Mouse (Mus musculus) hindbrain, postnatal 0 days (tissue): ENCODE data around the gene Mex3a. TPM values are rescaled to one million over a fixed set of nuclear protein-coding genes. Genes with fewer than 3 reads are reported as not detected.

Source experiments
- ATAC-seq: fragments of 200-750 bp; cut with Nextera tagmentation; 2 replicates; pipeline ENCODE4 v1.8.0; 2017; ENCODE audit warnings: mild to moderate bottlenecking, moderate TSS enrichment, moderate library complexity
- DNase-seq: peaks from one replicate; pipeline ENCODE4 v3.0.0-alpha.2; 2015; ENCODE audit warnings: low spot score
- H3K27ac ChIP-seq: fragments of 300-500 bp; sonication (generic); 2 replicates; pipeline ENCODE4 v1.5.1; 2014; ENCODE audit warnings: mild to moderate bottlenecking
- H3K27me3 ChIP-seq: fragments of 300-500 bp; sonication (generic); 2 replicates; pipeline ENCODE4 v1.6.1; 2014; ENCODE audit warnings: low read length, mixed read lengths; ENCODE audit not compliant: insufficient read depth
- H3K36me3 ChIP-seq: fragments of 300-500 bp; sonication (generic); 2 replicates; pipeline ENCODE4 v1.6.1; 2014; ENCODE audit warnings: low read length, mixed read lengths; ENCODE audit not compliant: insufficient read depth
- H3K4me1 ChIP-seq: fragments of 300-500 bp; sonication (generic); 2 replicates; pipeline ENCODE4 v1.6.1; 2014; ENCODE audit warnings: antibody characterized with exemption, low read length, mixed read lengths; ENCODE audit not compliant: insufficient read depth
- H3K4me2 ChIP-seq: fragments of 300-500 bp; sonication (generic); 2 replicates; pipeline ENCODE4 v1.6.1; 2014; ENCODE audit warnings: low read depth, mild to moderate bottlenecking, low read length, moderate library complexity, mixed read lengths
- H3K4me3 ChIP-seq: fragments of 300-500 bp; sonication (generic); 2 replicates; pipeline ENCODE4 v1.5.1; 2014; ENCODE audit warnings: low read length
- H3K9ac ChIP-seq: fragments of 300-500 bp; sonication (generic); replicated peaks from 2 replicates; pipeline ENCODE4 v1.6.1; 2014; ENCODE audit warnings: mild to moderate bottlenecking, low read length, moderate library complexity, mixed read lengths
- H3K9me3 ChIP-seq: fragments of 300-500 bp; sonication (generic); 2 replicates; pipeline ENCODE4 v1.6.1; 2016; ENCODE audit warnings: low read length, mixed read lengths
- CTCF ChIP-seq: IDR thresholded peaks from 2 replicates; pipeline ENCODE4 v1.5.1; 2016; ENCODE audit warnings: antibody characterized with exemption, control low read depth, low read depth
- WGBS: fragments of 180-500 bp; shearing (Covaris S2); extraction: QIAGEN DNeasy Blood & Tissue Kit; methylation state at CpG from one replicate; pipeline ENCODE4 v1.1.7; 2014; 5-methylcytosine and 5-hydroxymethylcytosine counted together
- polyA plus RNA-seq: library from polyadenylated mRNA; unstranded; fragments of >200 nt; fragmentation: Nextera tagmentation; extraction: Ambion mirVana; gene quantifications from 2 replicates; pipeline ENCODE4 v1.2.1, GENCODE M21; 2015
- total RNA-seq: library from RNA; depleted of rRNA; stranded (reverse); fragments of >200 nt; gene quantifications from 2 replicates; pipeline ENCODE4 v1.2.3, GENCODE M21; 2014

The Mex3a gene
- total and polyA plus RNA-seq, 2 experiments from 2014 or later: 15.3 to 52.3 TPM

DNA sequence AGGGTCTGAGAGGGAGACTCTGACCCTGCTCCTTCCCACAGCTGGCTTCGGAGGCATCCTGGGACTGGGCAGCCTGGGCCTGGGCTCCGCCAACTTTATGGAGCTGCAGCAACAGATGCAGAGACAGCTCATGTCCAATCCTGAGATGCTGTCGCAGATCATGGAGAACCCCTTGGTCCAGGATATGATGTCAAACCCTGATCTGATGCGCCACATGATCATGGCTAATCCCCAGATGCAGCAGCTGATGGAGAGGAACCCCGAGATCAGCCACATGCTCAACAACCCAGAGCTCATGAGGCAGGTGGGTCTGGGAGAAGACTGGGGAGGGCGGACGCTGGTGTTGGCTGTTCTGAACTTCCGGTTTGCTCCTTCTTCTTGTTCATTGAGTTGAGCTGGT lies 24.4 kb downstream of the Mex3a start:
- 97% methylated on average over 8 of the region's 8 CpGs for WGBS
- Histone ChIP-seq H3K9ac (no peak overlapping the region), H3K9me3 (no peaks in the 10 kb centered on the region), H3K27ac (no peak overlapping the region), H3K27me3 (no peaks in the 10 kb centered on the region), H3K36me3 (peaks cover 49% of the 10 kb centered on the region), H3K4me3 (no peak overlapping the region), H3K4me1 (0 out of 2 replicates have a peak, but pooled peaks cover 5% of the 10 kb centered on the region), H3K4me2 (no peak overlapping the region)
- no peak for TF ChIP-seq CTCF
- no peak for ATAC-seq
- DNase-seq: no peak

DNA sequence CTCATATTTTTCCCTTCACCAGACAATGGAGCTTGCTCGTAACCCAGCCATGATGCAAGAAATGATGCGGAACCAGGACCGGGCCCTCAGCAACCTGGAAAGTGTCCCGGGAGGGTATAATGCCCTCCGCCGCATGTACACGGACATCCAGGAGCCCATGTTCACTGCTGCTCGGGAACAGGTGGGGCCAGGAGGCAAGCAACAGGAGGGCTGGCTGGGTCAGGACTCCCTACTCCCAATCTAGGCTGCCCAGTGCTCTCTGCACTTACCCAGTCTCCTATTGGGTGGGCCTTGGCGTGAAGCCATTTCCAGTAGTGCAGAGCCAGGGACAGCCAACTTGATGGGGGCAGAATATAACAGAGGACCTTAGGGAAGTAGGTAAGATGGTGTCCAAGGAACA lies 27.4 kb downstream of the Mex3a start:
- H3K4me3 ChIP-seq: no peak overlapping the region
- TF ChIP-seq CTCF: no peak
- WGBS: 92% methylated on average over 9 of the region's 9 CpGs
- H3K9ac ChIP-seq: no peak overlapping the region
- H3K36me3 ChIP-seq: peaks cover 66% of the 10 kb centered on the region
- H3K27ac ChIP-seq: no peak overlapping the region
- ATAC-seq (no peak), DNase-seq (no peak)
- H3K27me3 ChIP-seq: no peaks in the 10 kb centered on the region
- H3K9me3 ChIP-seq: no peaks in the 10 kb centered on the region
- H3K4me2 ChIP-seq: no peak overlapping the region
- 0 out of 2 replicates have a peak, but pooled peaks cover 5% of the 10 kb centered on the region for H3K4me1 ChIP-seq

DNA sequence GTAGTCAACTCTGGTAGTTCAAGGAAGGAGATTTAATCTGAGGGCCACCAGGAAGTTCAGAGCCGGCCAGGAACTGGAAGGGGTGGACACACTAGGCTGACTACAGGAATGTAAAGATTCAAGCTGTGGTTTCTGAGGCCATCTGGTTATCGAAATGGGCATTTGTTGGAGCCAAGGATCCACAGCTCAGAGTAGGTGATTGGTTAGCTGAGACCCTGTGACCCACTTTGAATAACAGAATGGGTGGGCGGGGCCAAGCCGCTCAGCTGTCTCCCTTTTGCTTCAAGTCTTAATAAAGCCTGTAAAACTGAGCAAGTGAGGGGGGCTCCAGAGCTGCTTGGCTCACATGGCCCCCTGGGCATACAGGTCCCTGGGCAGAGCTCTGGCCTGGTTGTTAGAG lies 29.8 kb downstream of the Mex3a start:
- Histone ChIP-seq H3K27ac (no peak overlapping the region), H3K4me1 (no peaks in the 10 kb centered on the region), H3K27me3 (no peaks in the 10 kb centered on the region), H3K4me3 (no peak overlapping the region), H3K36me3 (peaks cover 76% of the 10 kb centered on the region), H3K9ac (no peak overlapping the region), H3K4me2 (no peak overlapping the region), H3K9me3 (no peaks in the 10 kb centered on the region)
- WGBS: 63% methylated on average over 4 of the region's 4 CpGs
- TF ChIP-seq CTCF: no peak
- peak; percentile 34 for DNase-seq
- peak; percentile 50; the same call in 1 of the 2 replicates for ATAC-seq

DNA sequence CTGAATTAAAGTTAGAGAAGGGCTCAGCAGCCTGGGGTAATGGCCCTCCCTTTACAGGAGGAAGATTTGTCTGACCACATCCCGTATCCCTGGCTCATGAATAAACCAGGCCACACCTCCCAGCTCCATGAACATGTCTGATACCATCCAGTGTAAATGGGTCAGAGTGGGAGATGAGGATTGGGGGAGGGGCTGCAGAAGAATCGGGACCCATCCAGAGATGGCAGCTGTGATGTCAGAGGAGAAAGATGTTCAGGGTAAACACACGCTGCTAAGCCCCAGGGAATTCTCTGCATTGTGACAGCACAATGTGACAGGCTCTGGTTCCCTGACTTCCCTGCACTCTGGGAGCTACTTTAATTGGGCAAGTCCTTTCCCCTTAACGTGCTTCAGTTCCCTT lies 31.2 kb downstream of the Mex3a start:
- H3K9me3 ChIP-seq: no peaks in the 10 kb centered on the region
- H3K36me3 ChIP-seq: peaks cover 75% of the 10 kb centered on the region
- WGBS: 46% methylated on average over 4 of the region's 4 CpGs
- peak; percentile 21 for DNase-seq
- no peak overlapping the region for H3K9ac ChIP-seq
- peak; percentile 60 for ATAC-seq
- H3K4me1 ChIP-seq: no peaks in the 10 kb centered on the region
- H3K27ac ChIP-seq: no peak overlapping the region
- H3K4me3 ChIP-seq: no peak overlapping the region
- TF ChIP-seq CTCF: no peak
- H3K27me3 ChIP-seq: no peaks in the 10 kb centered on the region
- H3K4me2 ChIP-seq: no peak overlapping the region

DNA sequence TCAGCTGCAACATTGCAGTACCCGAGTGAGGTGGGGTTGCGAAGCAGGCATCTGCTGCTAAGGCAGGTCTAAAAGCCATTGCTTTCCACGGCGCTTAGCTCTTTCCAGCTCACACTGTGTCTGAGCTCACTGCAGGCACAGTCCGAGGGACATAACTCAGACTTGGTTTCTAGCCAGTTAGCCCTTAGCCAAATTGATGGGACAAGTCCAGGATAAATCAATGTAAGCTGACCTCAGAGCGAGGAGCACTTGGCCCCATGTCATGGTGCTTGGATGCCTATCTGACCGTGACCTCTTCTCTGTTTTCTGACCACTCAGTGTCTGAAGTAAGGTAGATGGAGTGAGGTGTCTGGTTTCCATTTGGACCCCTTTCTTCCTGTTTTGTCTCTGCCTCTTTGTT lies 31.8 kb downstream of the Mex3a start:
- H3K9me3 ChIP-seq: no peaks in the 10 kb centered on the region
- no peak overlapping the region for H3K4me2 ChIP-seq
- DNase-seq: no peak
- no peaks in the 10 kb centered on the region for H3K4me1 ChIP-seq
- H3K27me3 ChIP-seq: no peaks in the 10 kb centered on the region
- H3K9ac ChIP-seq: no peak overlapping the region
- ATAC-seq: no peak
- 85% methylated on average over 7 of the region's 7 CpGs for WGBS
- no peak overlapping the region for H3K27ac ChIP-seq
- H3K4me3 ChIP-seq: no peak overlapping the region
- no peak for TF ChIP-seq CTCF
- H3K36me3 ChIP-seq: peaks cover 78% of the 10 kb centered on the region

DNA sequence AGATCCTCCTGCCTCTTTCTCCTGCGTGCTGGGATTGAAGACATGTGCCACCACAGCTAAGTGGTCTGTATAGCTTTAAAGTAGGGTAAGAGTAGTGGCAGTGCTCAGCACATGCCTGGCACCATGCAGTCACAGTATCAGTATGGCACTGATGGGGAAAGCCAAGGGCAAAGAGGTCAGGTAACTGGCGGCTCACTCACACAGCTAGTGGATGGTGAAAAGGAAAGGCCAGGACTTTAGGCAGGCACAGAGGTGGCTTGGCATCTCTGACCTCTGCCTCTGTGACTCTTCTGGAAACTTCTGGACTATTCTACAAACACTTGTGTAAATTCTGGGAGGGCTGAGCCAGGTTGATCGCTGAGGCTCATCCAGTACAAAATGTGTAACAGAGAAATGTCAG lies 33.9 kb downstream of the Mex3a start:
- no peak overlapping the region for H3K4me2 ChIP-seq

DNA sequence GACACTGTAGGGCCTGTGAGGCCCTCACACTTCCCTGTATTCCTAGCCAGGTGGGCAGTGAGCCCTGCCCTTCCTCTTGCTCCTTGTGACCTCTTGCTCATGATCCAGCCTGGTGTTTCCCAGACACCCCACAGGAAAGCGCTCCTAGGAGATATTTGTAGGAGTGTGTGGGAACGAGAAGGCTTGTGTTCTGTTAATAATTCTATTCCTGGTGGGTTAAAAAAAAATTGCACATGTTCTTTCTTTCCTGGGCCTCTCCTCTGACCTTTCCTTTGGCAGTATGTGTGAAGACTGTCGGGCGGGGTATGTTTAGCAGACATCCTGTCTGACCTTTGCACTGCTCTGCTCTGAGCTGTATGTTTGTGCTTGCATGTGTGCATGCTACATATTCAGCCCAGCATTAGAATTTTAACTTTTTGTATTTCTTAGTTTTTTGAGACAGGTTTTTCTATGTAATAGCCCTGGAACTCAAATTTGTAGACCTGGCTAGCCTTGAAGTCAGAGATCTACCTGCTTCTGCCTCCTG lies 34.4 kb downstream of the Mex3a start:
- H3K27me3 ChIP-seq: no peaks in the 10 kb centered on the region
- no peak overlapping the region for H3K9ac ChIP-seq
- no peak for TF ChIP-seq CTCF
- H3K4me3 ChIP-seq: no peak overlapping the region
- DNase-seq: no peak
- no peaks in the 10 kb centered on the region for H3K4me1 ChIP-seq
- WGBS: 91% methylated on average over 4 of the region's 4 CpGs
- H3K4me2 ChIP-seq: no peak overlapping the region
- H3K9me3 ChIP-seq: no peaks in the 10 kb centered on the region
- no peak for ATAC-seq
- no peak overlapping the region for H3K27ac ChIP-seq
- peaks cover 68% of the 10 kb centered on the region for H3K36me3 ChIP-seq

More for the DNA sequence above, 33.9 kb downstream of the Mex3a start:
- H3K4me1 ChIP-seq: no peaks in the 10 kb centered on the region
- no peak overlapping the region for H3K27ac ChIP-seq
- no peak for ATAC-seq
- no peaks in the 10 kb centered on the region for H3K27me3 ChIP-seq
- H3K36me3 ChIP-seq: peaks cover 70% of the 10 kb centered on the region
- TF ChIP-seq CTCF: no peak
- no peak for DNase-seq
- no peak overlapping the region for H3K9ac ChIP-seq
- H3K9me3 ChIP-seq: no peaks in the 10 kb centered on the region
- WGBS: 88% methylated on average over 3 of the region's 3 CpGs
- H3K4me3 ChIP-seq: no peak overlapping the region
